Mouse (Mus musculus) heart, postnatal 0 days (tissue): Measurements from ENCODE around the gene Epo.

Source experiments
- CTCF ChIP-seq: IDR thresholded peaks from 2 replicates; pipeline ENCODE4 v1.5.1; 2016; ENCODE audit warnings: antibody characterized with exemption, control low read depth, low read depth
- EP300 ChIP-seq: IDR thresholded peaks from 2 replicates; pipeline ENCODE4 v1.6.1; 2016; ENCODE audit warnings: antibody characterized with exemption, low read depth

DNA sequence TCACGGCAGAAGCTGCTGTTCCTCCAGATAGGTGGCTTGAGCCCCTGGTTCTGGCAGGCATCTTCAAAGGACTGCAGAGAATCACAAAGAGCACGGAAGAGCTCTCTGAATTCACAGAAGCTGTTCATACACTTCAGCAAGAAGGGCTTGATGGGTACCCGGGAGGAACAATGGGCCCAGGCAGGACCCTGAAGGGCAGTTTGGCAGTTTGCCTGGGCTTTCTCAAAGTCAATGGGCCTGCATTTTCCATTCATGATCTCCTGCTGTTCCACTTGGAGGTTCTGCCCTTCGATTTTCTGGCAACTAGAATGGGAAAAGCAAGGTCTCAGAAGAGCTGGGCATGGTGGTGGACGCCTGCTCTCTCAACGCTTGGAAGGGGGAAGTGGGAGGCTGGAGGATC, 99.2 kb downstream of the Epo start:
- TF ChIP-seq CTCF (no peak), EP300 (no peak)
